Mouse (Mus musculus): ENCODE measurements at regions not wholly inside any gene's neighbourhood (a gene's known extent, or its start where the extent isn't known, plus 50 kb on each side); places are given as distances from the start of the nearest gene placed in this dataset.

- TF ChIP-seq CTCF (IDR thresholded peaks at IDR 0.05) (no peak), EP300 (IDR thresholded peaks at IDR 0.05) (no peak)
Measured at GRCm38 (mm10) chr2:133027038-133027437, 81.3 kb upstream of the Fermt1 start.

Data from lung, postnatal 0 days (tissue).